Mouse (Mus musculus): ENCODE measurements around the gene Ttc7.

The Ttc7 gene

GRCm38 (mm10) chr17:87337683-87338082 lies 55.0 kb downstream of the Ttc7 start:
- no peak for DNase-seq (ENCODE audit: low spot score)

GRCm38 (mm10) chr17:87339122-87339521 lies 56.4 kb downstream of the Ttc7 start:
- DNase-seq (ENCODE audit: low spot score): no peak

GRCm38 (mm10) chr17:87343060-87343703 lies 60.5 kb downstream of the Ttc7 start:
- no peak for DNase-seq (ENCODE audit: low spot score)

- no peak for DNase-seq (ENCODE audit: low spot score)
These were observed 62.0 kb downstream of the Ttc7 start for GRCm38 (mm10) chr17:87344441-87345251.

GRCm38 (mm10) chr17:87345252-87345593 lies 62.5 kb downstream of the Ttc7 start:
- no peak for DNase-seq (ENCODE audit: low spot score)

- DNase-seq (ENCODE audit: low spot score): no peak
These were observed 65.7 kb downstream of the Ttc7 start for GRCm38 (mm10) chr17:87348353-87348752.

GRCm38 (mm10) chr17:87349069-87349468 lies 66.4 kb downstream of the Ttc7 start:
- no peak for DNase-seq (ENCODE audit: low spot score)

- no peak for DNase-seq (ENCODE audit: low spot score)
These were observed 66.9 kb downstream of the Ttc7 start for GRCm38 (mm10) chr17:87349575-87349974.

- DNase-seq (ENCODE audit: low spot score): no peak
These were observed 68.0 kb downstream of the Ttc7 start for GRCm38 (mm10) chr17:87350471-87351240.

GRCm38 (mm10) chr17:87351241-87352105 lies 68.8 kb downstream of the Ttc7 start:
- no peak for DNase-seq (ENCODE audit: low spot score)

GRCm38 (mm10) chr17:87352106-87352897 lies 69.6 kb downstream of the Ttc7 start:
- no peak for DNase-seq (ENCODE audit: low spot score)

- no peak for DNase-seq (ENCODE audit: low spot score)
These were observed 70.2 kb downstream of the Ttc7 start for GRCm38 (mm10) chr17:87352898-87353225.

- DNase-seq (ENCODE audit: low spot score): no peak
These were observed 71.1 kb downstream of the Ttc7 start for GRCm38 (mm10) chr17:87353745-87354320.

- no peak for DNase-seq (ENCODE audit: low spot score)
These were observed 72.8 kb downstream of the Ttc7 start for GRCm38 (mm10) chr17:87355456-87355855.

- DNase-seq (ENCODE audit: low spot score): no peak
These were observed 73.6 kb downstream of the Ttc7 start for GRCm38 (mm10) chr17:87356261-87356660.

- no peak for DNase-seq (ENCODE audit: low spot score)
These were observed 74.8 kb downstream of the Ttc7 start for GRCm38 (mm10) chr17:87357506-87357905.

- DNase-seq (ENCODE audit: low spot score): no peak
These were observed 78.4 kb downstream of the Ttc7 start for GRCm38 (mm10) chr17:87361132-87361531.

- no peak for DNase-seq (ENCODE audit: low spot score)
These were observed 81.4 kb downstream of the Ttc7 start for GRCm38 (mm10) chr17:87364108-87364507.

- DNase-seq (ENCODE audit: low spot score): no peak
These were observed 82.6 kb downstream of the Ttc7 start for GRCm38 (mm10) chr17:87365268-87365667.

GRCm38 (mm10) chr17:87366520-87366919 lies 83.8 kb downstream of the Ttc7 start:
- DNase-seq (ENCODE audit: low spot score): no peak

- no peak for DNase-seq (ENCODE audit: low spot score)
These were observed 84.5 kb downstream of the Ttc7 start for GRCm38 (mm10) chr17:87367228-87367627.

All from layer of hippocampus, adult 11-12 months (tissue).